Mouse (Mus musculus): ENCODE data around the gene Chrm1. TPM values are rescaled to one million over a fixed set of nuclear protein-coding genes. Genes with fewer than 3 reads are reported as not detected.
"Not testable (repeated sequence)": the region's sequence is repeated elsewhere in the genome, so short reads cannot be mapped to it uniquely, and the experiment has no call there.

The Chrm1 gene
- polyA plus RNA-seq, 1 experiment from 2014 or later = 1.3 TPM

- under 1% methylated on average over 13 of the region's 13 CpGs for WGBS
- peak overlapping the region; percentile 91 for H3K9ac ChIP-seq (ENCODE audit: low read length)
- peak overlapping the region; percentile 76 for H3K4me2 ChIP-seq (ENCODE audit: low read depth, low read length)
- peaks cover 14% of the 10 kb centered on the region; the same call in 1 of the 2 replicates for H3K36me3 ChIP-seq (ENCODE audit: control insufficient read depth, insufficient read depth, low read length)
- ATAC-seq (ENCODE audit: insufficient read depth, low FRiP score) = peak; percentile 52; the same call in 1 of the 2 replicates
- peak overlapping the region; percentile 85 for H3K4me3 ChIP-seq (replicated peaks; ENCODE audit: low read length)
- no peaks in the 10 kb centered on the region for H3K27me3 ChIP-seq (ENCODE audit: control insufficient read depth, insufficient read depth, low read length)
- no peaks in the 10 kb centered on the region for H3K9me3 ChIP-seq (replicated peaks; ENCODE audit: control insufficient read depth, low read length)
- peaks cover 26% of the 10 kb centered on the region for H3K4me1 ChIP-seq (ENCODE audit: control insufficient read depth, insufficient read depth, low read length)
- peak overlapping the region; percentile 94 for H3K27ac ChIP-seq (ENCODE audit: low read length)
Observed at GRCm38 (mm10) chr19:8712870-8713305, 49.3 kb downstream of the Chrm1 start.

GRCm38 (mm10) chr19:8713306-8713996, 49.9 kb downstream of the Chrm1 start:
- peak overlapping the region; percentile 85 for H3K4me3 ChIP-seq (replicated peaks; ENCODE audit: low read length)
- no peaks in the 10 kb centered on the region for H3K27me3 ChIP-seq (ENCODE audit: control insufficient read depth, insufficient read depth, low read length)
- peak overlapping the region; percentile 76 for H3K4me2 ChIP-seq (ENCODE audit: low read depth, low read length)
- H3K4me1 ChIP-seq (ENCODE audit: control insufficient read depth, insufficient read depth, low read length) = peaks cover 26% of the 10 kb centered on the region
- under 1% methylated on average over 51 of the region's 51 CpGs for WGBS
- no peaks in the 10 kb centered on the region for H3K9me3 ChIP-seq (replicated peaks; ENCODE audit: control insufficient read depth, low read length)
- H3K9ac ChIP-seq (ENCODE audit: low read length) = peak overlapping the region; percentile 91
- ATAC-seq (ENCODE audit: insufficient read depth, low FRiP score) = peak; percentile 92
- H3K27ac ChIP-seq (ENCODE audit: low read length) = peak overlapping the region; percentile 94
- peaks cover 12% of the 10 kb centered on the region; the same call in 1 of the 2 replicates for H3K36me3 ChIP-seq (ENCODE audit: control insufficient read depth, insufficient read depth, low read length)

GRCm38 (mm10) chr19:8713997-8714652, 50.5 kb downstream of the Chrm1 start:
- ATAC-seq (ENCODE audit: insufficient read depth, low FRiP score) = 0 out of 2 replicates have a peak, but pooled peaks have one; percentile 0
- Histone ChIP-seq H3K36me3 (ENCODE audit: control insufficient read depth, insufficient read depth, low read length) (peaks cover 8% of the 10 kb centered on the region; the same call in 1 of the 2 replicates), H3K9ac (ENCODE audit: low read length) (peak overlapping the region; percentile 91), H3K9me3 (replicated peaks; ENCODE audit: control insufficient read depth, low read length) (no peaks in the 10 kb centered on the region), H3K27ac (ENCODE audit: low read length) (peak overlapping the region; percentile 94), H3K4me2 (ENCODE audit: low read depth, low read length) (peak overlapping the region; percentile 76), H3K27me3 (ENCODE audit: control insufficient read depth, insufficient read depth, low read length) (no peaks in the 10 kb centered on the region), H3K4me3 (replicated peaks; ENCODE audit: low read length) (peak overlapping the region; percentile 85), H3K4me1 (ENCODE audit: control insufficient read depth, insufficient read depth, low read length) (peaks cover 26% of the 10 kb centered on the region)
- WGBS = 7% methylated on average over 13 of the region's 13 CpGs

- no peak overlapping the region for H3K27ac ChIP-seq (ENCODE audit: low read length)
- no peaks in the 10 kb centered on the region for H3K27me3 ChIP-seq (ENCODE audit: control insufficient read depth, insufficient read depth, low read length)
- peaks cover 26% of the 10 kb centered on the region for H3K4me1 ChIP-seq (ENCODE audit: control insufficient read depth, insufficient read depth, low read length)
- H3K9me3 ChIP-seq (replicated peaks; ENCODE audit: control insufficient read depth, low read length) = no peaks in the 10 kb centered on the region
- H3K9ac ChIP-seq (ENCODE audit: low read length) = no peak overlapping the region
- ATAC-seq (ENCODE audit: insufficient read depth, low FRiP score) = no peak
- no peak overlapping the region for H3K4me2 ChIP-seq (ENCODE audit: low read depth, low read length)
- no peak overlapping the region for H3K4me3 ChIP-seq (replicated peaks; ENCODE audit: low read length)
- WGBS = 68% methylated on average over 10 of the region's 10 CpGs
- H3K36me3 ChIP-seq (ENCODE audit: control insufficient read depth, insufficient read depth, low read length) = 0 out of 2 replicates have a peak, but pooled peaks cover 7% of the 10 kb centered on the region
Observed at GRCm38 (mm10) chr19:8714653-8715481, 51.3 kb downstream of the Chrm1 start.

- no peak overlapping the region for H3K27ac ChIP-seq (ENCODE audit: low read length)
- no peak for ATAC-seq (ENCODE audit: insufficient read depth, low FRiP score)
- H3K4me1 ChIP-seq (ENCODE audit: control insufficient read depth, insufficient read depth, low read length) = peaks cover 16% of the 10 kb centered on the region
- no peak overlapping the region for H3K9ac ChIP-seq (ENCODE audit: low read length)
- H3K4me3 ChIP-seq (replicated peaks; ENCODE audit: low read length) = no peak overlapping the region
- H3K27me3 ChIP-seq (ENCODE audit: control insufficient read depth, insufficient read depth, low read length) = no peaks in the 10 kb centered on the region
- 77% methylated on average over 10 of the region's 10 CpGs for WGBS
- H3K36me3 ChIP-seq (ENCODE audit: control insufficient read depth, insufficient read depth, low read length) = 0 out of 2 replicates have a peak, but pooled peaks cover under 1% of the 10 kb centered on the region
- H3K9me3 ChIP-seq (replicated peaks; ENCODE audit: control insufficient read depth, low read length) = no peaks in the 10 kb centered on the region
- no peak overlapping the region for H3K4me2 ChIP-seq (ENCODE audit: low read depth, low read length)
Observed at GRCm38 (mm10) chr19:8715868-8716766, 52.5 kb downstream of the Chrm1 start.

GRCm38 (mm10) chr19:8716767-8717475, 53.3 kb downstream of the Chrm1 start:
- no peak for ATAC-seq (ENCODE audit: insufficient read depth, low FRiP score)
- Histone ChIP-seq H3K4me1 (ENCODE audit: control insufficient read depth, insufficient read depth, low read length) (peaks cover 16% of the 10 kb centered on the region), H3K27ac (ENCODE audit: low read length) (no peak overlapping the region), H3K36me3 (ENCODE audit: control insufficient read depth, insufficient read depth, low read length) (no peaks in the 10 kb centered on the region), H3K4me2 (ENCODE audit: low read depth, low read length) (no peak overlapping the region), H3K27me3 (ENCODE audit: control insufficient read depth, insufficient read depth, low read length) (no peaks in the 10 kb centered on the region), H3K4me3 (replicated peaks; ENCODE audit: low read length) (no peak overlapping the region), H3K9ac (ENCODE audit: low read length) (no peak overlapping the region), H3K9me3 (replicated peaks; ENCODE audit: control insufficient read depth, low read length) (no peaks in the 10 kb centered on the region)
- whole genome bisulfite sequencing = 77% methylated on average over 8 of the region's 10 CpGs

- H3K4me1 ChIP-seq (ENCODE audit: control insufficient read depth, insufficient read depth, low read length) = peaks cover 16% of the 10 kb centered on the region
- no peak overlapping the region for H3K4me3 ChIP-seq (replicated peaks; ENCODE audit: low read length)
- WGBS = 64% methylated on average over 3 of the region's 3 CpGs
- H3K36me3 ChIP-seq (ENCODE audit: control insufficient read depth, insufficient read depth, low read length) = no peaks in the 10 kb centered on the region
- no peaks in the 10 kb centered on the region for H3K27me3 ChIP-seq (ENCODE audit: control insufficient read depth, insufficient read depth, low read length)
- no peak overlapping the region for H3K4me2 ChIP-seq (ENCODE audit: low read depth, low read length)
- no peak overlapping the region for H3K9ac ChIP-seq (ENCODE audit: low read length)
- no peak overlapping the region for H3K27ac ChIP-seq (ENCODE audit: low read length)
- no peaks in the 10 kb centered on the region for H3K9me3 ChIP-seq (replicated peaks; ENCODE audit: control insufficient read depth, low read length)
- no peak for ATAC-seq (ENCODE audit: insufficient read depth, low FRiP score)
Observed at GRCm38 (mm10) chr19:8718357-8718756, 54.8 kb downstream of the Chrm1 start.

- H3K36me3 ChIP-seq (ENCODE audit: control insufficient read depth, insufficient read depth, low read length); H3K27ac ChIP-seq (ENCODE audit: low read length); H3K4me2 ChIP-seq (ENCODE audit: low read depth, low read length); ATAC-seq (ENCODE audit: insufficient read depth, low FRiP score); H3K9ac ChIP-seq (ENCODE audit: low read length); H3K4me3 ChIP-seq (replicated peaks; ENCODE audit: low read length); H3K27me3 ChIP-seq (ENCODE audit: control insufficient read depth, insufficient read depth, low read length); H3K9me3 ChIP-seq (replicated peaks; ENCODE audit: control insufficient read depth, low read length): not testable (repeated sequence)
- H3K4me1 ChIP-seq (ENCODE audit: control insufficient read depth, insufficient read depth, low read length) = peaks cover 14% of the 10 kb centered on the region
Observed at GRCm38 (mm10) chr19:8719037-8719436, 55.4 kb downstream of the Chrm1 start.
